In the genomic region with DNA sequence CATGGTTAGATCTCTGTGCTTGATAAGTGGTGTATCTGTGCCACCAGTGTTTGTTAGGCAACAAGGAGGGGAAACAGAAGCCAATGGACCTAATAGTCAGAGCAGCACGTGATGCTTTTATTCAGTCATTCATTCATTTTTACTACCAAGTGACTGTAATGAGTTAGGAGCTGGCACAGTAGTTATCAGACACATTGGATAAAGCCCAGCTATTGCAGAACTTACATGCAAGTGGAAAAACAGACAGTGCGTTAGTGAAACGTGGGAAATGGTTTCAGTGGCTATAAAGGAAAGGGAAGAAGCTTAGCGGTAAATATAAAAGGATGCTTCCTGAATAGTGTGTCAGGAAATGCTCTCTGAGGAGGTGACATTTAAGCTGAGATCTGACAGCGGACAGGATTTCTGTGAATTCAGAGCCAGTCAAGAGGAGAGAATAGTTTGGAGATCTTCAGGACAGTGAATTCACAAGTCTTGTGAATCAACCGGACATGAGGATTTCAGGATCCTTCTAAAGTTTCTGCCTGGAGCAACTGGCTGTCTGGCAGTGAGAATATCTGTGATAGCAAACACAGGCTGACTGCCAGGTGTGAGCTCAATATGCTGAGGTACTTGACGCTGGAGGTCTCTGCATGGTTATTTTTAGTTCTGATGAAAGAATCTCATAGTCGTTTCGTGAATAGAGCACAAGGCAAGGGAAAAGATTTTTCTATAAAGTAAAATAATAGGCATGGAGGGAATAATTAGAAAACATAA, we compare ENCODE assay signal across 14 mouse cellular contexts. TPM values are rescaled to one million over a fixed set of nuclear protein-coding genes. Genes with fewer than 3 reads are reported as not detected.
DNase-seq lines count a peak whose midpoint lies in the region; ATAC-seq and TF ChIP-seq lines count a peak whose summit lies in the region.
"Had no signal": no experiment of that assay in that cellular context is flagged by ENCODE, and none has a peak within 500 bp of the region (broad histone marks: within the 10 kb centered on the region; RNA-seq: fewer than 3 reads in every experiment).

No protein-coding gene starts in this region.

- H3K4me3 ChIP-seq in lung, embryonic 14.5 days (ENCODE audit: low read depth, low read length): no peak overlapping the region
- H3K4me3 ChIP-seq in heart, embryonic 11.5 days (ENCODE audit: low read depth, low read length): no peak overlapping the region
- H3K4me3 ChIP-seq in kidney, adult 2 months (ENCODE audit: insufficient read depth, low read depth, low read length): no peak overlapping the region
- H3K4me3 ChIP-seq: neural tube, embryonic 12.5 days had no signal

- no peak overlapping the region for H3K9ac ChIP-seq in lung, embryonic 14.5 days
- no peak overlapping the region for H3K9ac ChIP-seq in heart, embryonic 11.5 days (ENCODE audit: low read depth, low read length)
- H3K9ac ChIP-seq: neural tube, embryonic 12.5 days had no signal

- H3K4me2 ChIP-seq in lung, embryonic 14.5 days: no peak overlapping the region
- peak overlapping the region; percentile 29; the same call in 1 of the 2 replicates for H3K4me2 ChIP-seq in heart, embryonic 11.5 days
- H3K4me2 ChIP-seq: midbrain, embryonic 11.5 days; neural tube, embryonic 12.5 days had no signal

- no peak overlapping the region for H3K27ac ChIP-seq in lung, embryonic 14.5 days (ENCODE audit: low read depth)
- H3K27ac ChIP-seq in heart, embryonic 11.5 days (ENCODE audit: low read depth, low read length): peak overlapping the region; percentile 35; the same call in 1 of the 2 replicates
- H3K27ac ChIP-seq in kidney, adult 2 months (ENCODE audit: insufficient read depth, low read depth, low read length): no peak overlapping the region
- H3K27ac ChIP-seq: kidney, postnatal 0 days; neural tube, embryonic 12.5 days had no signal

- no peaks in the 10 kb centered on the region for H3K4me1 ChIP-seq in lung, embryonic 14.5 days (ENCODE audit: insufficient read depth)
- H3K4me1 ChIP-seq in heart, embryonic 11.5 days (ENCODE audit: control insufficient read depth, insufficient read depth, low read length): peaks cover 8% of the 10 kb centered on the region; the same call in 1 of the 2 replicates
- H3K4me1 ChIP-seq in kidney, adult 2 months (ENCODE audit: control insufficient read depth, insufficient read depth, low read length): no peaks in the 10 kb centered on the region; the same call in 1 of the 2 replicates
- H3K4me1 ChIP-seq: neural tube, embryonic 12.5 days had no signal

- no peaks in the 10 kb centered on the region for H3K36me3 ChIP-seq in lung, embryonic 14.5 days (ENCODE audit: insufficient read depth)
- H3K36me3 ChIP-seq in heart, embryonic 11.5 days (ENCODE audit: control insufficient read depth, insufficient read depth, low read length): no peaks in the 10 kb centered on the region
- no peaks in the 10 kb centered on the region for H3K36me3 ChIP-seq in kidney, adult 2 months (ENCODE audit: control insufficient read depth, insufficient read depth, low read length)
- H3K36me3 ChIP-seq: neural tube, embryonic 12.5 days had no signal

- TF ChIP-seq POLR2A in kidney, adult 2 months (IDR thresholded peaks at IDR 0.05; ENCODE audit: low read depth, low read length): no peak

- H3K27me3 ChIP-seq in lung, embryonic 14.5 days (ENCODE audit: insufficient read depth, low read length): no peaks in the 10 kb centered on the region
- H3K27me3 ChIP-seq in heart, embryonic 11.5 days (ENCODE audit: control insufficient read depth, insufficient read depth, low read length): no peaks in the 10 kb centered on the region
- H3K27me3 ChIP-seq in kidney, adult 2 months (replicated peaks; ENCODE audit: control insufficient read depth, insufficient read depth, low read length): no peaks in the 10 kb centered on the region
- H3K27me3 ChIP-seq: neural tube, embryonic 12.5 days had no signal

- TF ChIP-seq CTCF in lung, embryonic 14.5 days (IDR thresholded peaks at IDR 0.05; ENCODE audit: low read depth): no peak
- no peak for TF ChIP-seq CTCF in kidney, adult 2 months (conservative IDR thresholded peaks at IDR 0.05; ENCODE audit: insufficient read depth, insufficient read length, low read depth, low read length)

- peak; percentile 25 for DNase-seq in lung, embryonic 14.5 days
- no peak for DNase-seq in lung, postnatal 10 days
- DNase-seq in gastrocnemius, adult 8-10 months (ENCODE audit: low spot score in 2 of 2): peak; percentile 36 to 59
- DNase-seq in skeletal muscle tissue, adult 2 months (ENCODE audit: low read depth, low spot score): peak; percentile 76
- DNase-seq in kidney, postnatal 10 days: no peak
- DNase-seq in kidney, adult 2 months: no peak
- DNase-seq: adrenal gland, postnatal 14 days; cerebellum, adult 2 months; thymus, postnatal 4 days had no signal

- ATAC-seq in lung, embryonic 14.5 days (ENCODE audit: insufficient read depth): no peak
- ATAC-seq in heart, embryonic 11.5 days (replicated peaks; ENCODE audit: insufficient number of reproducible peaks, low FRiP score, low TSS enrichment): no peak
- ATAC-seq: lung, postnatal 0 days had no signal

- WGBS in lung, embryonic 14.5 days: 46% methylated on average over 9 of the region's 9 CpGs
- 57% methylated on average over 9 of the region's 9 CpGs for WGBS in heart, embryonic 11.5 days (ENCODE audit: insufficient replicate concordance)
- 55% methylated on average over 9 of the region's 9 CpGs for whole genome bisulfite sequencing in kidney, adult 2 months

- no peaks in the 10 kb centered on the region for H3K9me3 ChIP-seq in lung, embryonic 14.5 days (ENCODE audit: low read depth, low read length)
- no peaks in the 10 kb centered on the region for H3K9me3 ChIP-seq in heart, embryonic 11.5 days (replicated peaks; ENCODE audit: control insufficient read depth, low read length)
- H3K9me3 ChIP-seq: neural tube, embryonic 12.5 days had no signal

RNA-seq across cellular contexts. Expression of a gene that starts 2.3 kb away (rescaled TPM):
- polyA plus RNA-seq in lung, embryonic 14.5 days (2014; fragmentation: Nextera tagmentation; extraction: Ambion mirVana): 15.9 and 16.7 TPM in 2 replicates
- 10 to 100 TPM; 32.5 to 41.1 (median 39.0) TPM for total RNA-seq in gastrocnemius, adult 8-10 months (2022)
- polyA plus RNA-seq in heart, embryonic 11.5 days (2014; fragmentation: Nextera tagmentation; extraction: Ambion mirVana): 10.6 and 17.0 TPM in 2 replicates
- 12.1 and 13.1 TPM in 2 replicates for polyA plus RNA-seq in kidney, adult 2 months (2012; rRNA removed)

Comparison
In these comparisons a context has a peak if more than half of its experiments do, and no peak if none do; other contexts are left out.
1. DNase-seq: peak in lung, embryonic 14.5 days (single experiment), gastrocnemius, adult 8-10 months (2 of 2) and skeletal muscle tissue, adult 2 months (single experiment); none in lung, postnatal 10 days (single experiment), kidney, postnatal 10 days (single experiment) and kidney, adult 2 months (single experiment).